Mouse (Mus musculus): Measurements from ENCODE around the gene Gm128. TPM values are rescaled to one million over a fixed set of nuclear protein-coding genes. Genes with fewer than 3 reads are reported as not detected.

The Gm128 gene
- total RNA-seq, 2 experiments from 2014 or later = 0.18 TPM; not detected in 1

GRCm38 (mm10) chr3:95199101-95199500 lies 42.3 kb downstream of the Gm128 start:
- DNase-seq = no peak

- DNase-seq = no peak
Measured at GRCm38 (mm10) chr3:95195772-95196171, 45.6 kb downstream of the Gm128 start.

- no peak for DNase-seq
Measured at GRCm38 (mm10) chr3:95194721-95195135, 46.7 kb downstream of the Gm128 start.

Other genes starting within 250 kb of the Gm128 start
- 10 to 100 TPM; 35.3 to 39.8 TPM for gene Zfp687, start 226.2 kb downstream of the Gm128 start, total RNA-seq (2021)
- gene Psmd4, start 199.0 kb downstream of the Gm128 start, total RNA-seq (2021) = 100 to 1,000 TPM; 206 to 221 TPM
- gene Pip5k1a, start 134.7 kb downstream of the Gm128 start, total RNA-seq (2021) = 10 to 100 TPM; 35.0 to 40.3 TPM
- 10 to 100 TPM; 56.2 to 69.5 TPM for gene Vps72, start 130.6 kb downstream of the Gm128 start, total RNA-seq (2021)
- gene Tmod4, start 117.1 kb downstream of the Gm128 start, total RNA-seq (2021) = 10 to 100 TPM in 1 of 2 experiments, 1 to 10 TPM in 1; 8.1 to 25.3 TPM
- 10 to 100 TPM; 30.6 to 38.6 TPM for gene Scnm1, start 107.6 kb downstream of the Gm128 start, total RNA-seq (2021)
- 1 to 10 TPM; 9.2 to 9.8 TPM for gene Lysmd1, start 107.5 kb downstream of the Gm128 start, total RNA-seq (2021)
- 1 to 10 TPM; 3.7 to 4.4 TPM for gene Tnfaip8l2, start 99.2 kb downstream of the Gm128 start, total RNA-seq (2021)
- 10 to 100 TPM in 1 of 2 experiments, 1 to 10 TPM in 1; 8.3 to 17.1 TPM for gene Sema6c, start 81.1 kb downstream of the Gm128 start, total RNA-seq (2021)
- 10 to 100 TPM; 20.6 to 25.2 TPM for gene Gabpb2, start 23.7 kb downstream of the Gm128 start, total RNA-seq (2021)
- gene Cdc42se1, start 12.9 kb downstream of the Gm128 start, total RNA-seq (2021) = 10 to 100 TPM; 62.4 to 69.7 TPM
- 10 to 100 TPM; 13.8 to 23.7 TPM for gene Mllt11, start 9.4 kb downstream of the Gm128 start, total RNA-seq (2021)
- under 1 TPM in 1 of 2 experiments, not detected in 1; 0.42 TPM for gene Bnipl, start 9.6 kb upstream of the Gm128 start, total RNA-seq (2021)
- 10 to 100 TPM; 71.2 to 78.1 TPM for gene Mindy1, start 39.7 kb upstream of the Gm128 start, total RNA-seq (2021)
- 10 to 100 TPM; 22.2 to 27.9 TPM for gene Prune1, start 40.5 kb upstream of the Gm128 start, total RNA-seq (2021)
- gene Anxa9, start 65.6 kb upstream of the Gm128 start, total RNA-seq (2021) = 1 to 10 TPM; 1.1 to 1.3 TPM
- 100 to 1,000 TPM; 138 to 147 TPM for gene Cers2, start 73.2 kb upstream of the Gm128 start, total RNA-seq (2021)
- gene Setdb1, start 115.6 kb upstream of the Gm128 start, total RNA-seq (2021) = 10 to 100 TPM; 23.8 to 30.8 TPM
- gene 4930558C23Rik, start 161.2 kb upstream of the Gm128 start, total RNA-seq (2021) = not detected
- 10 to 100 TPM; 53.4 to 64.5 TPM for gene Arnt, start 192.8 kb upstream of the Gm128 start, total RNA-seq (2021)

All from adrenal gland, postnatal 10 days (tissue).